Mouse (Mus musculus) CH12.LX (cell line): ENCODE results near the gene Txk. TPM values are rescaled to one million over a fixed set of nuclear protein-coding genes. Genes with fewer than 3 reads are reported as not detected.

Experiments
- DNase-seq: peaks from one replicate; pipeline ENCODE4 v3.0.0-alpha.2; 2013; ENCODE audit errors: extremely low read depth
- H3K27ac ChIP-seq: 2 replicates; pipeline ENCODE4 v1.5.1; 2012; ENCODE audit warnings: low read depth, mild to moderate bottlenecking, control low read depth, moderate library complexity; ENCODE audit not compliant: insufficient read depth
- H3K27me3 ChIP-seq: replicated peaks from 2 replicates; pipeline ENCODE3; 2012; ENCODE audit warnings: inconsistent platforms
- H3K36me3 ChIP-seq, 2 experiments: replicated peaks in 1 of 2; 2 replicates each; pipeline versions ENCODE3 to v1.6.1; 2012; ENCODE audit warnings: inconsistent platforms in 1 of 2, low read length in 1 of 2, mild to moderate bottlenecking in 1 of 2, mixed read lengths in 1 of 2, moderate library complexity in 1 of 2; ENCODE audit not compliant: control insufficient read depth in 1 of 2, insufficient read depth in 1 of 2
- H3K4me1 ChIP-seq, 2 experiments: 2 replicates each; pipeline ENCODE4 v1.6.1; 2012; ENCODE audit warnings: inconsistent platforms in 1 of 2, moderate library complexity in 1 of 2; ENCODE audit not compliant: insufficient read depth in 2 of 2, control insufficient read depth in 1 of 2
- H3K4me2 ChIP-seq: 2 replicates; pipeline ENCODE4 v1.6.1; 2012; ENCODE audit warnings: low read depth, mild to moderate bottlenecking, control low read depth; ENCODE audit not compliant: poor library complexity, insufficient read depth, severe bottlenecking
- H3K4me3 ChIP-seq, 3 experiments: fragments of 150-350 bp in 1 of 3; sonication (generic) in 1 of 3; replicated peaks in 1 of 3; 2 replicates each; pipeline versions ENCODE3 to v1.5.1; 2011 to 2012; ENCODE audit warnings: low read depth in 2 of 3, low read length in 2 of 3, mild to moderate bottlenecking in 2 of 3, moderate library complexity in 2 of 3, control low read depth in 1 of 3, improper control_type of control experiment in 1 of 3, inconsistent platforms in 1 of 3, mixed read lengths in 1 of 3; ENCODE audit not compliant: poor library complexity in 1 of 3
- H3K79me2 ChIP-seq: replicated peaks from 2 replicates; pipeline ENCODE4 v1.6.1; 2012; ENCODE audit warnings: mild to moderate bottlenecking, moderate library complexity; ENCODE audit not compliant: control insufficient read depth, poor library complexity, insufficient read depth, severe bottlenecking; ENCODE audit errors: extremely low read depth
- H3K9ac ChIP-seq: 2 replicates; pipeline ENCODE4 v1.6.1; 2012; ENCODE audit warnings: low read depth, mild to moderate bottlenecking, control low read depth, moderate library complexity; ENCODE audit not compliant: insufficient read depth
- H3K9me3 ChIP-seq: replicated peaks from 2 replicates; pipeline ENCODE3; 2012; ENCODE audit warnings: low read length, inconsistent platforms, mixed read lengths
- BHLHE40 ChIP-seq: IDR thresholded peaks from 2 replicates; pipeline ENCODE4 v1.6.1; 2011; ENCODE audit warnings: mild to moderate bottlenecking, low read depth, low read length, improper control_type of control experiment
- CHD2 ChIP-seq: IDR thresholded peaks from 2 replicates; pipeline ENCODE4 v1.6.1; 2011; ENCODE audit warnings: low read length, improper control_type of control experiment
- CTCF ChIP-seq, 2 experiments: IDR thresholded peaks in 1 of 2; conservative IDR thresholded peaks in 1 of 2; 2 replicates each; pipeline ENCODE4 v1.5.1; 2011 to 2012; ENCODE audit warnings: low read depth in 2 of 2, low read length in 2 of 2, improper control_type of control experiment in 1 of 2, inconsistent platforms in 1 of 2, mild to moderate bottlenecking in 1 of 2, moderate library complexity in 1 of 2
- E2F4 ChIP-seq: IDR thresholded peaks from 2 replicates; pipeline ENCODE4 v1.6.1; 2011; ENCODE audit warnings: low read depth, low read length, improper control_type of control experiment; ENCODE audit not compliant: insufficient replicate concordance
- EP300 ChIP-seq: IDR thresholded peaks from 2 replicates; pipeline ENCODE4 v1.6.1; 2011; ENCODE audit warnings: low read length, improper control_type of control experiment
- GABPA ChIP-seq: IDR thresholded peaks from 2 replicates; pipeline ENCODE4 v1.6.1; 2012; ENCODE audit warnings: low read depth, low read length, improper control_type of control experiment, inconsistent platforms; ENCODE audit not compliant: insufficient replicate concordance
- IRF4 ChIP-seq: IDR thresholded peaks from 2 replicates; pipeline ENCODE4 v1.6.1; 2014; ENCODE audit warnings: low read depth, mild to moderate bottlenecking, inconsistent platforms, low read length, improper control_type of control experiment
- JUND ChIP-seq: conservative IDR thresholded peaks from 2 replicates; pipeline ENCODE4 v1.6.1; 2011; ENCODE audit warnings: low read depth, low read length, improper control_type of control experiment
- KAT2A ChIP-seq: IDR thresholded peaks from 2 replicates; pipeline ENCODE4 v1.6.1; 2012; ENCODE audit warnings: low read length, improper control_type of control experiment, inconsistent platforms; ENCODE audit not compliant: insufficient replicate concordance
- MAFK ChIP-seq: IDR thresholded peaks from 2 replicates; pipeline ENCODE4 v1.6.1; 2011; ENCODE audit warnings: low read length, improper control_type of control experiment; ENCODE audit not compliant: insufficient replicate concordance
- MAZ ChIP-seq: IDR thresholded peaks from 2 replicates; pipeline ENCODE4 v1.6.1; 2012; ENCODE audit warnings: low read depth, mild to moderate bottlenecking, inconsistent platforms, low read length, improper control_type of control experiment, moderate library complexity
- MEF2A ChIP-seq: IDR thresholded peaks from 2 replicates; pipeline ENCODE4 v1.6.1; 2014; ENCODE audit warnings: low read depth, mild to moderate bottlenecking, inconsistent platforms, low read length, improper control_type of control experiment, borderline replicate concordance
- NELFE ChIP-seq: IDR thresholded peaks from 2 replicates; pipeline ENCODE4 v1.6.1; 2011; ENCODE audit warnings: low read depth, low read length, improper control_type of control experiment
- NRF1 ChIP-seq: IDR thresholded peaks from 2 replicates; pipeline ENCODE4 v1.6.1; 2014; ENCODE audit warnings: low read depth, mild to moderate bottlenecking, inconsistent platforms, low read length, improper control_type of control experiment, moderate library complexity
- PAX5 ChIP-seq: IDR thresholded peaks from 2 replicates; pipeline ENCODE4 v1.6.1; 2012; ENCODE audit warnings: low read length, inconsistent platforms, mixed read lengths
- POLR2AphosphoS2 ChIP-seq: IDR thresholded peaks from 2 replicates; pipeline ENCODE4 v1.6.1; 2011; ENCODE audit warnings: low read depth, low read length, improper control_type of control experiment
- RAD21 ChIP-seq: IDR thresholded peaks from 2 replicates; pipeline ENCODE4 v1.6.1; 2011; ENCODE audit warnings: low read depth, mild to moderate bottlenecking, low read length, improper control_type of control experiment, moderate library complexity
- SMC3 ChIP-seq: IDR thresholded peaks from 2 replicates; pipeline ENCODE4 v1.6.1; 2011; ENCODE audit warnings: low read depth, low read length, improper control_type of control experiment
- TCF12 ChIP-seq: IDR thresholded peaks from 2 replicates; pipeline ENCODE4 v1.6.1; 2014; ENCODE audit warnings: low read depth, mild to moderate bottlenecking, inconsistent platforms, low read length, improper control_type of control experiment
- UBTF ChIP-seq: IDR thresholded peaks from 2 replicates; pipeline ENCODE4 v1.6.1; 2012; ENCODE audit warnings: low read depth, mild to moderate bottlenecking, inconsistent platforms, low read length, improper control_type of control experiment, moderate library complexity
- ZC3H11A ChIP-seq: IDR thresholded peaks from 2 replicates; pipeline ENCODE4 v1.6.1; 2012; ENCODE audit warnings: low read depth, mild to moderate bottlenecking, inconsistent platforms, low read length, improper control_type of control experiment
- ZKSCAN1 ChIP-seq: IDR thresholded peaks from 2 replicates; pipeline ENCODE4 v1.6.1; 2012; ENCODE audit warnings: low read depth, inconsistent platforms, low read length, improper control_type of control experiment, borderline replicate concordance
- ZMIZ1 ChIP-seq: IDR thresholded peaks from 2 replicates; pipeline ENCODE4 v1.6.1; 2012; ENCODE audit warnings: low read depth, mild to moderate bottlenecking, inconsistent platforms, low read length, improper control_type of control experiment
- dilution Hi-C: fragments of 300-500 bp; cut with MboI; formaldehyde crosslinking; loops from 2 replicates; pipeline ENCODE4 v1.14.3; 2020; ENCODE audit warnings: low sequenced_read_pairs; ENCODE audit not compliant: extremely low pct_unique_long_range_greater_than_20kb, extremely low pct_ligation_motif_present
- in situ Hi-C: fragments of 300-500 bp; cut with MboI; formaldehyde crosslinking; loops from 3 replicates; pipeline ENCODE4 v1.14.3; 2019; ENCODE audit warnings: low sequenced_read_pairs, low pct_ligation_motif_present, low pct_unique_long_range_greater_than_20kb, mixed read lengths
- polyA plus RNA-seq: library from polyadenylated mRNA; unstranded; fragments of >175 nt; gene quantifications from 2 replicates; pipeline ENCODE4 v1.2.1, GENCODE M21; 2012; ENCODE audit warnings: low read depth; ENCODE audit not compliant: insufficient read length
- total RNA-seq, 2 experiments: library from RNA; depleted of rRNA; stranded (reverse); fragments of 300-350 nt in 1 of 2; fragments of >200 nt in 1 of 2; gene quantifications; 2 replicates each; pipeline ENCODE4 v1.2.3; 2012 to 2014

Txk gene
- total and polyA plus RNA-seq, 3 experiments: 0.08 to 0.11 TPM; not detected in 1

DNA sequence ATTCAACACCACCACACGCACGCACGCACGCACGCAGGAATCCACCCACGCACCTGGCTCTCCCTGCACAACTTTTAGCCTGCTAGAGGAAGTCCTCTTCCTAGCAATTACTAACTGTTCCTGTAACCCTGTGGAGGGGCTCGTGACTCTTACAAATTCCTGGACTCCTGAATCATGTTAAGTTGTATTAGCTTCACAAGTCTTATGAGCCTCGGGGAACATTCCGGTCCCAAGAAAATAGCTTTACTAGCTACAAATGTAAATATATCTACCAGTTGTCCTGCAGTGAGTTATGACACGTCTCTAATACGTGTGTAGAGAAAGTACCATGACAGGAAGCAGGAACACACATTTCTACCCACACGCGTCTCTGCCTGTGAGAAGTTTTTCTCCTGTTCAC is 43.1 kb downstream of the Txk start:
- no peaks in the 10 kb centered on the region for H3K27me3 ChIP-seq
- no peak overlapping the region for H3K9ac ChIP-seq
- TF ChIP-seq NELFE (no peak), IRF4 (no peak), POLR2AphosphoS2 (no peak), SMC3 (no peak), ZMIZ1 (no peak), UBTF (no peak), ZC3H11A (no peak)
- no peaks in the 10 kb centered on the region for H3K79me2 ChIP-seq
- no peaks in the 10 kb centered on the region for H3K36me3 ChIP-seq
- H3K4me3 ChIP-seq: no peak overlapping the region
- dilution Hi-C loops (no loop called here), in situ Hi-C loops (loop anchor here (25.0 kb wide), 1 partner anchor 372 kb away; no protein-coding TSS in a partner anchor)
- no peak overlapping the region for H3K27ac ChIP-seq
- H3K4me2 ChIP-seq: no peak overlapping the region
- no peaks in the 10 kb centered on the region for H3K4me1 ChIP-seq
- DNase-seq: no peak
- peaks cover 3% of the 10 kb centered on the region for H3K9me3 ChIP-seq

DNA sequence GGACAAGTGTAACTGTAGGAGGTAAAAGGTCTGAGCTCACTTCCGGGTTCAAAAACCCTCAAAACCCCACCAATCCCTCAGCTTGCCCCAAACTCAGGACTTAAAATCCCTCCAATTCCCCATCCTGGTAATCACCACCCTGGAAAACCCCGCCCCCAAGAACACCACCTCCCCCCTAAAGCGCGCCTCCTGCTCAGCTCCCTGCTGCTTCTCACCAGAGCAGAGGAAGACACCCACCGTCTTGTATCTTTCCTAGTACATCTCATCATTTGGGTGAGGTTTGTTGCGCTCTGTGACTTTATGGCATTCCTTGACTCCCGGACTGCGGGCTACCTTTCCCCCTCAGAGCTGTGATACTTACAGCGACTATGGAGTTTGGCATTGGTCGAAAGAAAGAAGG is 45.9 kb downstream of the Txk start:
- H3K27me3 ChIP-seq: no peaks in the 10 kb centered on the region
- no peaks in the 10 kb centered on the region for H3K79me2 ChIP-seq
- H3K27ac ChIP-seq: no peak overlapping the region
- no peaks in the 10 kb centered on the region for H3K36me3 ChIP-seq
- H3K4me2 ChIP-seq: no peak overlapping the region
- no peaks in the 10 kb centered on the region for H3K4me1 ChIP-seq
- no peak for DNase-seq
- dilution Hi-C loops: no loop called here
- TF ChIP-seq GABPA (no peak), MAFK (no peak), PAX5 (no peak), TCF12 (no peak), ZKSCAN1 (no peak), ZC3H11A (no peak), POLR2AphosphoS2 (no peak), MAZ (no peak), RAD21 (no peak), E2F4 (no peak), BHLHE40 (no peak), KAT2A (no peak), NELFE (no peak), MEF2A (no peak), EP300 (no peak), IRF4 (no peak), JUND (no peak), CTCF (conservative IDR thresholded peaks at IDR 0.05 in 1 of 2, IDR thresholded peaks at IDR 0.05 in 1 of 2; ENCODE audit: low read depth in 2 of 2, low read length in 2 of 2) (no peak), NRF1 (no peak), CHD2 (no peak)
- TF ChIP-seq, all 38 proteins: peak for 0
- no peak overlapping the region for H3K4me3 ChIP-seq
- in situ Hi-C loops: loop anchor here (25.0 kb wide), 1 partner anchor 369 kb away; no protein-coding TSS in a partner anchor
- peaks cover 3% of the 10 kb centered on the region for H3K9me3 ChIP-seq
- H3K9ac ChIP-seq: no peak overlapping the region
